Mouse (Mus musculus): ENCODE data around the gene Krt90.

The Krt90 gene

GRCm38 (mm10) chr15:101562850-101563249, at the start of gene Krt90:
TSS of gene Krt90 (minus strand) at chr15:101562950.
- no peak for DNase-seq (ENCODE audit: low spot score in 2 of 2)

DNA sequence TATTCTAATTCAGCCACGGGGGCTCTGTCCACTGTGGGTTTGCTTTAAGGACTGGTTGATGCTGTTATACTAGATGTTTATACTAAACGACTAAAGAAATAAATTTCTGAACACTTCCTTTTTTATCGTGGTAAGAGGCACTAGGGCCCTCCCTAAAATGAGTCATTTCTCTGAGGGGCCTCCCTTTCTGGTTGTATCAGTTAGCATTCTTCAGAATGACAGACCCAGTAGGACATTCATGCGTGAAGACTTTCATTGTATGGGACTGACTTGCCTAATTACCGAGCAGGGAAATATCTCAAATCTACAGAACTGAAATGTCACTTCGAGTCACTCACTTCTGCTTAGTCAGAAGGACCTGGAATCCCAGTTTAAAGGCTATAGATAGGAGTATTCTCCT, 36.4 kb upstream of the Krt90 start:
- DNase-seq (ENCODE audit: low spot score in 2 of 2), result no peak

DNA sequence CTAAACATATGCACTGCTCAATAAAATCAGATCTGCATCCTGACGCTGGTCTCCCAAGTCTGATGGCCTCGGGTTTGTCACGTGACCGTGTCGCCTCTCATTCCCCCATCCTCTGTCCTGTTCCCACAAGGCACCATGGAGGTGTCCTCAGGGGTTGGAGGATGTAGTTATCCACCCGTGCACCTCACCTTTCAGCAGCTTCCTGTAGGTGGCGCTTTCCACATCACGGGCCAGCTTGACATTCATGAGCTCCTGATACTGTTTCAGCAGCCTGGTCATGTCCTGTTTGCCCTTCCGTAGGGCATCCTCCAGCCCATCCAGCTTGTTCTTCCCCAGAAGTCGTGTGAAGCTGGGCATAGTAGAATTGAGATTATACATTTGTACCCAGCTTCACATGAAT, 25.5 kb upstream of the Krt90 start:
- no peak for DNase-seq (ENCODE audit: low spot score in 2 of 2)

DNA sequence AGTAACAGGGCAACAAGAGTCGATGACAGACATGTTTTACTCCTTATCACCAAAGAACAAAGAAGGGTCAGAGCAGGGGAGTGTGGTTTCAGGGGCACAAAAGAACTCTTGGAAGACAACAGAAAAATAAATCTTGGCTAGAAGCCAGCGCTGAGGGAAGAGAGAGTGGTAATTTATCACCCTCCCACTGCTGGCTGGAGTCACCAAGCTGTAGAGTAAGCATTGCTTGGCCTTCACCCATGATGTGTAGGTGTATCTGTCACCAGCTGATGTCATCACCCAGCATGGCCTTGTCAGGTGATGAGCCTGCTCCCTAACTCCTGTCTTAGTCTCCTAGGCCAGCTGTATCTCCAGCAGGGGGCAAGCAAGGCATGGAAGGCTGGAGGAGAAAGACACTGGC, 21.7 kb upstream of the Krt90 start:
- no peak for DNase-seq (ENCODE audit: low spot score in 2 of 2)

DNA sequence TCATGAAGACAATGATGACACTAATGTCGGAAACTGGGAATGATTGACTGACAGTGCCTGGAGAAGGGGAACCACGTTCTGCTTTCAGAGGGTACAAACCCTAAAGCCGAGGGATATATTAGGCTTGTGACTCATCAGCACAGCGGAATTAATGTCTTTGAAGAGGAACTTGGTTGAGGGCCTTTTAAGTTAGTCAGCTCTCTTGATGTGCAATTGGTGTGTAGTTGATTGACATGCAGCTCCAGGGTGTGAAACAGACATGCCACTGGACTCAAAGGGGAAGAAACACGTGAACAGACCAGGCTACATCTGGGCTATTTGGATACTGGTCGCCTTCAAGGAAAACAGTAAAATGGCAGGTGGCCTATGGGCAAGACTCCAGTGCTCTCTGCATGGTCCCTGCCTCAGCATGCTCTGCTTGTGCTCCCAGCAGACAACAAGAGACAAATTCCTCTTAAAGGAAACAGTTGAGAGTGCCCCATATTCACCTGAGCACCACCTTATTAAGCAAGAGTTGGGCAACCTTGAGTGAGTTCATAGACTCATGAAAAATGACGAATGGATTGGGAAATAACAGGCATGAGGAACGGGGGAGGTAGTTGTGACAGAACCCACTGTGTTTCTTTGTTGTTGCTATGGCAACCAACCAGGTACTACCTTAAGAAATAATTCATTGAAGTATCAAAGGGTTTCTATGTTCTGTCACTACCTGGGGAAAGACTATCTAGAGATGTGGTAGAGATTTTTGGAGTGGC, 20.6 kb upstream of the Krt90 start:
- DNase-seq (ENCODE audit: low spot score in 2 of 2), result no peak

GRCm38 (mm10) chr15:101581701-101582100, 19.0 kb upstream of the Krt90 start:
- DNase-seq (ENCODE audit: low spot score in 2 of 2), result no peak

DNA sequence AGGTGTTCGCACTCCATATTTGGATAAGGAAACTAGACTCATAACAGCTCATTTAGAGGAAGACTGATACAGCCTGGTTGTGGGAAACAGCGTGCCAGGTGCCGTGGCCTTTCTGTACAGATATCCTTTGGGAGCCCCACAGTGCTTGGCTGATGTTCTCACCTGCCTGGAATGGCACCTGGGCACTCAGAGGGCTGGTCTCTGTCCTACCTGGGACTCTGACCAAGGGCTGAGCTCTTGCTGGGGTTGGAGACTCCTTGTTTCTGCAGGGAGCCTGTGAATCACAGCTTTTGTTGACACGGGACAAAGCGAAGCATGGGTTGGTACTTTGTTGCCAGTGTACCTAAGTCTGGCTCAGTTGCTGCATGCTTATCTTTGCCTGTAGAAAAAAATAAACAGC, 12.8 kb upstream of the Krt90 start:
- no peak for DNase-seq (ENCODE audit: low spot score in 2 of 2)

DNA sequence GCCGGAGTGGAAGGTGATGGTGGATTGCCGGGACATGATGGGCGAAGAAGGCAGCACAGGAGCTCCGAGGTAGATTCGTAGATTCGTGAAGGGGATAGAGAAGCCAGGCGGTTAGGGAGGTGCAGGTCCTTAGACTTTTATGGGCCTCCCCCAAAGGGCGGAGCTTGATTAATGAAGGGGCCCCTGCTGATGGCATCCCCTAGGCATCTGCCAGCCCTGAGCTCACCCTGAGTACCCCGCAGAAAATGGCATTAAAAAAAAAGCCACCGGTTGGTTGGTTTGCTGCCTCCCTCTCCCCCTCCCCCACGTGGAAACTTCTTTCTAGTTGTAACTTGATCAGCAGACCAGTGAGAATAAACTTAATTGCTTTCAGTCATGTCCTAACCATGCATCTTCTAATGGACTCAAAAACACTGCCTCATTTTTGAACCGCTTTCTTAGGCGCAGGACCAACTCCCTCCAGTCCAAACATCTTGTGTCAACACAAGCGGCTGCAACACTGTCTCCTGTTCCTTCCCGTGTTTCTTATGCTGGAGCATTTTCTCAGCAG, 11.1 kb upstream of the Krt90 start, which contains the start of gene Krt75:
TSS of gene Krt75 (minus strand) at position 109 of the 550 bp plus-strand sequence.
- DNase-seq (ENCODE audit: low spot score in 2 of 2), result no peak

- DNase-seq (ENCODE audit: low spot score in 2 of 2), result peak in 1 of 2 experiments; percentile 10
Measured at GRCm38 (mm10) chr15:101567780-101568179, 5.0 kb upstream of the Krt90 start.

GRCm38 (mm10) chr15:101558034-101558646, 4.6 kb downstream of the Krt90 start:
- DNase-seq (ENCODE audit: low spot score in 2 of 2), result no peak

DNA sequence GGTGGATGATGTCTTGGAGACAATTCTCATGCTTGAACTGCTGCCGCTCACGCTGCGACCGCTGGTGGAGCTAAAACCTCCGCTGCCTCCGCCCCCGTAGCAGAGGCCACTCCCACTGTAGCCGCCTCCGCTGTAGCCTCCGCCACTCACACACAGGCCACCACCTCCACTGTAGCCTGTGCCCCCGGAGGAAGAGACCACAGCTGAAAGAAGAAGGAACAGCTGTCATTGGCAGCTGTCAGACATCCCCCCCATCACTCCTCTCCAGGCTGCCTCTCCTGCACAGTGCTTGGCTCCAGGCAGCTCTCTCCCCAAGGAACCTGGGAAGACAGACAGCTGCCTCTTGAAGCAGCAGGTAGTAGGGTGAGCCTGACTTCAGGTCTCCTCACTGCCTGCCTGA, 9.6 kb downstream of the Krt90 start:
- peak; percentile 37 to 54 for DNase-seq (ENCODE audit: low spot score in 2 of 2)

- DNase-seq (ENCODE audit: low spot score in 2 of 2), result no peak
Measured at GRCm38 (mm10) chr15:101552188-101552587, 10.6 kb downstream of the Krt90 start.

DNA sequence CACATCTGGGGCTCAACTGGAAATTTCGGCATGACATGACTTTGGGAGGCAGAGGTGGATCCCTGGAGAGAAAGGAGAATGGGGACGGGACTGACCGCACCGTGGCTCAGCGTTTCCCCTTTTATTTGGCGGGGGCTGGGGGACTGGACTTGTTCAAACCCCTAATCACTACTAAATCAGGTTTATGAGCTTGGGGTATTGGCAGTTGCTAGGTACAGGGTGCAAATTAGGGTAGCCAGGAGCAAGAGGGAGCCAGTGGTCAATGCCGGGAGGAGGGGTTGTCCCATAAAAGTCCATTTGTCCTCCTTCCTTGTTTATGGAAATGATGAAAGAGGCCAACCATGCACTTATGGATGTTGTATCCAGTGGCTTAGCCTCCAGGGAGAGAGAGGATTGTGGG, 12.2 kb downstream of the Krt90 start, which contains the start of gene Krt82:
TSS of gene Krt82 (minus strand) at position 101 of the 400 bp plus-strand sequence.
- DNase-seq (ENCODE audit: low spot score in 2 of 2), result no peak

- no peak for DNase-seq (ENCODE audit: low spot score in 2 of 2)
Measured at GRCm38 (mm10) chr15:101544478-101544877, 18.3 kb downstream of the Krt90 start.

DNA sequence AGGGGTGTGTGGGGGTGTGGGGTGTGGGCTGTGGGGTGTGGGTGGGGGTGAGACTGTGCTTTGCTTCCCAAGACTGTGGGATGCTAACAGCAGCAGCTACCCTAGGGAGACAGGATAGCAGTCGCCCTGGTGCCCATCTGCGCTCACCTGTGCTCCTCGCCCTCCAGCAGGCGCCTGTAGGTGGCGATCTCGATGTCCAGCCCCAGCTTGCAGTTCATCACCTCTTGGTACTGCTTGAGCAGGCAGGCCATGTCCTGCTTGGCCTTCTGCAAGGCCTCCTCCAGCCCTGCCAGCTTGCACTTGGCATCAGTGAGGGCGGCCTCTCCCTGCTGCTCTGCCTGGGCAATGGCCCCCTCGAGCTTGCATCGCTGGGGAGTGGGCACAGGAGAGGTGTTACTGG, 20.2 kb downstream of the Krt90 start:
- no peak for DNase-seq (ENCODE audit: low spot score in 2 of 2)

GRCm38 (mm10) chr15:101538580-101538900, 24.2 kb downstream of the Krt90 start:
- no peak for DNase-seq (ENCODE audit: low spot score in 2 of 2)

GRCm38 (mm10) chr15:101537864-101538579, 24.7 kb downstream of the Krt90 start:
- DNase-seq (ENCODE audit: low spot score in 2 of 2), result no peak

GRCm38 (mm10) chr15:101536054-101536850, 26.5 kb downstream of the Krt90 start:
- no peak for DNase-seq (ENCODE audit: low spot score in 2 of 2)

GRCm38 (mm10) chr15:101532720-101533119, 30.0 kb downstream of the Krt90 start, which contains the start of gene Krt84:
TSS of gene Krt84 (minus strand) at chr15:101532820.
- no peak for DNase-seq (ENCODE audit: low spot score in 2 of 2)

- DNase-seq (ENCODE audit: low spot score in 2 of 2), result no peak
Measured at GRCm38 (mm10) chr15:101522556-101523232, 40.1 kb downstream of the Krt90 start.

- peak; percentile 7 to 42 for DNase-seq (ENCODE audit: low spot score in 2 of 2)
Measured at GRCm38 (mm10) chr15:101519792-101520191, 43.0 kb downstream of the Krt90 start.
